Mouse (Mus musculus): Measurements from ENCODE around the gene Tm2d1. TPM values are rescaled to one million over a fixed set of nuclear protein-coding genes. Genes with fewer than 3 reads are reported as not detected.
A peak's percentile ranks its signal among the peaks of the same experiment; 100 is the strongest.

Tm2d1 gene
- polyA plus RNA-seq, 1 experiment from 2014 or later = 147 TPM

- WGBS = 44% methylated on average over 14 of the region's 14 CpGs
- Histone ChIP-seq H3K9me3 (ENCODE audit: control insufficient read depth, low read length) (no peaks in the 10 kb centered on the region), H3K27ac (ENCODE audit: low read depth, low read length) (no peak overlapping the region), H3K9ac (replicated peaks; ENCODE audit: low read depth, low read length) (no peak overlapping the region), H3K36me3 (ENCODE audit: control insufficient read depth, insufficient read depth, low read length) (no peaks in the 10 kb centered on the region), H3K4me3 (ENCODE audit: low read depth, low read length) (no peak overlapping the region), H3K4me2 (ENCODE audit: low read depth, low read length) (no peak overlapping the region), H3K27me3 (ENCODE audit: control insufficient read depth, insufficient read depth, low read length) (no peaks in the 10 kb centered on the region), H3K4me1 (ENCODE audit: control insufficient read depth, insufficient read depth, low read length) (no peaks in the 10 kb centered on the region)
- ATAC-seq (ENCODE audit: low read depth) = peak; percentile 65
Measured at GRCm38 (mm10) chr4:98338636-98339630, 44.2 kb downstream of the Tm2d1 start.

- no peak overlapping the region for H3K4me2 ChIP-seq (ENCODE audit: low read depth, low read length)
- no peaks in the 10 kb centered on the region for H3K27me3 ChIP-seq (ENCODE audit: control insufficient read depth, insufficient read depth, low read length)
- no peak overlapping the region for H3K27ac ChIP-seq (ENCODE audit: low read depth, low read length)
- H3K4me1 ChIP-seq (ENCODE audit: control insufficient read depth, insufficient read depth, low read length) = no peaks in the 10 kb centered on the region
- no peak overlapping the region for H3K4me3 ChIP-seq (ENCODE audit: low read depth, low read length)
- no peaks in the 10 kb centered on the region for H3K36me3 ChIP-seq (ENCODE audit: control insufficient read depth, insufficient read depth, low read length)
- H3K9ac ChIP-seq (replicated peaks; ENCODE audit: low read depth, low read length) = no peak overlapping the region
- no peak for ATAC-seq (ENCODE audit: low read depth)
- H3K9me3 ChIP-seq (ENCODE audit: control insufficient read depth, low read length) = no peaks in the 10 kb centered on the region
- WGBS = 52% methylated on average over 5 of the region's 5 CpGs
Measured at GRCm38 (mm10) chr4:98337197-98337596, 45.9 kb downstream of the Tm2d1 start.

DNA sequence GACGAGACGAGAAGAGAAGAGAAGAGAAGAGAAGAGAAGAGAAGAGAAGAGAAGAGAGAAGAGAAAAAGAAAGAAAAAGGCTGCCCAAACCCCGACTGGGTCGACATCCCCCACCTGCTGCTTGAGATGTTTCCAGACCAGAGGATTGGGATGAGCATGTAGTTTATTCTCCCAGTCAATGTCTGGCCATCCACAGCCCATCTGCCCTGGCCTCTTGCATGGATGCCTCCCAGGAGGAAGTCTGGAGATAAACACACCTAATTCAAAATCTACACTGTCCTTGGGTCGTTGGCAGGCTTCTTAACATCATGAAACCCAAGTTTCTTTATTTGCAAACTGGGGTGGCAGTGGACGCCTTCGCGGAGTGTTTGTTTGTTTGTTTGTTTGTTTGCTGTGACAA is 47.4 kb downstream of the Tm2d1 start:
- Histone ChIP-seq H3K4me3 (ENCODE audit: low read depth, low read length) (no peak overlapping the region), H3K27me3 (ENCODE audit: control insufficient read depth, insufficient read depth, low read length) (no peaks in the 10 kb centered on the region), H3K36me3 (ENCODE audit: control insufficient read depth, insufficient read depth, low read length) (no peaks in the 10 kb centered on the region), H3K27ac (ENCODE audit: low read depth, low read length) (no peak overlapping the region), H3K4me2 (ENCODE audit: low read depth, low read length) (no peak overlapping the region), H3K9me3 (ENCODE audit: control insufficient read depth, low read length) (no peaks in the 10 kb centered on the region), H3K4me1 (ENCODE audit: control insufficient read depth, insufficient read depth, low read length) (no peaks in the 10 kb centered on the region), H3K9ac (replicated peaks; ENCODE audit: low read depth, low read length) (no peak overlapping the region)
- WGBS = 81% methylated on average over 8 of the region's 8 CpGs
- no peak for ATAC-seq (ENCODE audit: low read depth)

DNA sequence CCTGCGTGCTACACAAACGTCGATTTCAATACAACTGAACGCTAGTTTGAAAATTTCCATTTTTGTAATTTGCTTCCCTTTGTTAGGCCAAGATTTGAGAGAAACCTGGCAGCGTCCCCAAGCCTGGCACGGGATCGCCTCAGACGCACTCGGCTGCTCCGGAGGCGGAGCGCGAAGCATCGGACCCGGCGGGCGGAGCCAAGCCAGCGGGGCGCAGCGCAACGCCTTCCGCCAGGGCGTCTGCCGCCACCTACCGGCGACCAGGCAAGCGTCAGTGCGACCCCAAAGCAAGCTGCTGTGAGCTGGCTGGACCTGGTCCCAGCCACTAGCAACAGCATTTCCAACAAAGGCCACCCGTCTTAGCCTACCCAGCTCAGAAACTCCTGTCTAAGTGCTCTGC is 60.9 kb downstream of the Tm2d1 start:
- Histone ChIP-seq H3K27me3 (ENCODE audit: control insufficient read depth, insufficient read depth, low read length) (no peaks in the 10 kb centered on the region), H3K4me2 (ENCODE audit: low read depth, low read length) (peak overlapping the region; percentile 78), H3K4me1 (ENCODE audit: control insufficient read depth, insufficient read depth, low read length) (peaks cover 11% of the 10 kb centered on the region), H3K36me3 (ENCODE audit: control insufficient read depth, insufficient read depth, low read length) (no peaks in the 10 kb centered on the region), H3K9ac (replicated peaks; ENCODE audit: low read depth, low read length) (peak overlapping the region; percentile 70), H3K4me3 (ENCODE audit: low read depth, low read length) (peak overlapping the region; percentile 40), H3K27ac (ENCODE audit: low read depth, low read length) (peak overlapping the region; percentile 87), H3K9me3 (ENCODE audit: control insufficient read depth, low read length) (no peaks in the 10 kb centered on the region)
- peak; percentile 92 for ATAC-seq (ENCODE audit: low read depth)
- WGBS = under 1% methylated on average over 29 of the region's 29 CpGs

DNA sequence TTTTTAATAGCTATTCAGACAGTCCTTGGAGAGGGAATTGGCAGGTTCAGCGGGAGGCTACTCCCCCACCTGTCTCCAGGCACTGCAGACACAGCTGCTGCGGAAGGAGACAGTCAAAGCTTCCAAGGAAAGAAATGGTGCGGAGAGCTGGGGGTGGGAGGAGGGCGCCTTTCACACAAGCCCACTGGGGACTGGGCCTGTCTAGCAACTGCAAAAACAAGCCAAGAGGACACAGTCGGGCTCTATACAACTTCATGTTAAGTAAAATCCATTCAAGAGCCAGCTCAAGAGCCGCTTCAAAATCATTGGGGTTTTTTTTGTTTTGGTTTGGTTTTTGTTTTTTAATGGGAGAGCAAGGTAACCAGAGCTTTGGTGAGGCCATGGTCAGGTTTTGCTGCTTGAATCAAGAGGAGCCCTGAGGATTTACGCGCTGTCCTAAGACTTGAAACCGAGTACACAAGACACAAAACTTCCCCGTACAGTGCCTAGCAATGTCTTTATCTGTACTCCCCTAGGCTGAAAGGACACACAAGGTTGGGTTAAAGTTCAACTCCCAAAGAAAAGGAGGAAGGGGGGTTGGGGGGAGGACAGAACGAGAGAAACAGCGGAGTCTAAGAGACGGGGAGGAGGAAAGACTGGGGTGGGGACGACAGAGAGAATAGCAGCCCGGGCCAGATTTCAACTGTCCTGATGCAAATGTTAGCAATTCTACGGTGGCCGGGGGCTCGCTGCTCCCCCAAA is 61.6 kb downstream of the Tm2d1 start:
- H3K27ac ChIP-seq (ENCODE audit: low read depth, low read length) = peak overlapping the region; percentile 87
- ATAC-seq (ENCODE audit: low read depth) = peak; percentile 80
- H3K4me2 ChIP-seq (ENCODE audit: low read depth, low read length) = peak overlapping the region; percentile 78
- no peaks in the 10 kb centered on the region for H3K36me3 ChIP-seq (ENCODE audit: control insufficient read depth, insufficient read depth, low read length)
- peaks cover 11% of the 10 kb centered on the region for H3K4me1 ChIP-seq (ENCODE audit: control insufficient read depth, insufficient read depth, low read length)
- H3K4me3 ChIP-seq (ENCODE audit: low read depth, low read length) = peak overlapping the region; percentile 40
- no peaks in the 10 kb centered on the region for H3K27me3 ChIP-seq (ENCODE audit: control insufficient read depth, insufficient read depth, low read length)
- under 1% methylated on average over 18 of the region's 18 CpGs for WGBS
- peak overlapping the region; percentile 70 for H3K9ac ChIP-seq (replicated peaks; ENCODE audit: low read depth, low read length)
- H3K9me3 ChIP-seq (ENCODE audit: control insufficient read depth, low read length) = no peaks in the 10 kb centered on the region

GRCm38 (mm10) chr4:98318769-98319168 is 64.3 kb downstream of the Tm2d1 start:
- no peak overlapping the region for H3K27ac ChIP-seq (ENCODE audit: low read depth, low read length)
- no peak overlapping the region for H3K4me2 ChIP-seq (ENCODE audit: low read depth, low read length)
- no peak for ATAC-seq (ENCODE audit: low read depth)
- H3K4me3 ChIP-seq (ENCODE audit: low read depth, low read length) = no peak overlapping the region
- peaks cover 11% of the 10 kb centered on the region for H3K4me1 ChIP-seq (ENCODE audit: control insufficient read depth, insufficient read depth, low read length)
- H3K9ac ChIP-seq (replicated peaks; ENCODE audit: low read depth, low read length) = no peak overlapping the region
- H3K36me3 ChIP-seq (ENCODE audit: control insufficient read depth, insufficient read depth, low read length) = no peaks in the 10 kb centered on the region
- WGBS = 76% methylated on average over 3 of the region's 3 CpGs
- no peaks in the 10 kb centered on the region for H3K9me3 ChIP-seq (ENCODE audit: control insufficient read depth, low read length)
- no peaks in the 10 kb centered on the region for H3K27me3 ChIP-seq (ENCODE audit: control insufficient read depth, insufficient read depth, low read length)

- H3K9ac ChIP-seq (replicated peaks; ENCODE audit: low read depth, low read length) = no peak overlapping the region
- H3K27ac ChIP-seq (ENCODE audit: low read depth, low read length) = no peak overlapping the region
- ATAC-seq (ENCODE audit: low read depth) = no peak
- H3K36me3 ChIP-seq (ENCODE audit: control insufficient read depth, insufficient read depth, low read length) = no peaks in the 10 kb centered on the region
- no peaks in the 10 kb centered on the region for H3K27me3 ChIP-seq (ENCODE audit: control insufficient read depth, insufficient read depth, low read length)
- no peak overlapping the region for H3K4me2 ChIP-seq (ENCODE audit: low read depth, low read length)
- H3K9me3 ChIP-seq (ENCODE audit: control insufficient read depth, low read length) = no peaks in the 10 kb centered on the region
- no peak overlapping the region for H3K4me3 ChIP-seq (ENCODE audit: low read depth, low read length)
- H3K4me1 ChIP-seq (ENCODE audit: control insufficient read depth, insufficient read depth, low read length) = peaks cover 11% of the 10 kb centered on the region
- WGBS = 89% methylated on average over 2 of the region's 2 CpGs
Measured at GRCm38 (mm10) chr4:98317149-98317548, 66.0 kb downstream of the Tm2d1 start.
